Mouse (Mus musculus) Patski (cell line): Measurements from ENCODE around the gene Aebp2. TPM values are rescaled to one million over a fixed set of nuclear protein-coding genes. Genes with fewer than 3 reads are reported as not detected.
"Not testable (repeated sequence)": the region's sequence is repeated elsewhere in the genome, so short reads cannot be mapped to it uniquely, and the experiment has no call there.

Experiments used
- ATAC-seq: fragments of 100-300 bp; one replicate; pipeline ENCODE4 v1.8.0; 2021
- CTCF ChIA-PET: fragments of 350-600 bp; sonication (Branson Sonifier 250); formaldehyde crosslinking; loops from one replicate; lab custom pipeline; 2022; ENCODE audit warnings: inconsistent platforms; lab: Charles Lee
- POLR2A ChIA-PET: fragments of 350-600 bp; sonication (Branson Sonifier 250); formaldehyde crosslinking; loops from one replicate; lab custom pipeline; 2022; ENCODE audit warnings: antibody characterized with exemption, inconsistent platforms; lab: Charles Lee
- DNase-seq: peaks from one replicate; pipeline ENCODE4 v3.0.0-alpha.2; 2011; ENCODE audit warnings: low read depth, low spot score
- H3K27me3 ChIP-seq: fragments of 371-371 bp; one replicate; pipeline ENCODE4 v1.5.1; 2021
- CTCF ChIP-seq: fragments of 100-300 bp; IDR thresholded peaks from one replicate; pipeline ENCODE4 v1.5.1; 2021
- in situ Hi-C: fragments of 300-500 bp; cut with MboI; formaldehyde crosslinking; loops from 3 replicates; pipeline ENCODE4 v1.11.1; 2018; ENCODE audit warnings: low pct_unique_long_range_greater_than_20kb, mixed read lengths
- polyA plus RNA-seq: library from polyadenylated mRNA; unstranded; gene quantifications from one replicate; pipeline ENCODE4 v1.2.3, GENCODE M21; 2021

Aebp2 gene
- polyA plus RNA-seq: 68.5 TPM

- in situ Hi-C loops: no loop called here
- CTCF ChIA-PET: no interaction called here
- ATAC-seq: no peak
These were observed at the start of gene Aebp2 for GRCm38 (mm10) chr6:140622391-140623225. Gene Aebp2 (plus strand): TSS chr6:140622663.

GRCm38 (mm10) chr6:140574943-140575342 lies 47.5 kb upstream of the Aebp2 start:
- no peak for TF ChIP-seq CTCF
- ATAC-seq: no peak
- no peak for DNase-seq
- no peaks in the 10 kb centered on the region for H3K27me3 ChIP-seq
- POLR2A ChIA-PET: no interaction called here
- CTCF ChIA-PET: no interaction called here
- in situ Hi-C loops: no loop called here

More at GRCm38 (mm10) chr6:140622391-140623225, at the start of gene Aebp2:
- TF ChIP-seq CTCF: no peak
- POLR2A ChIA-PET: no interaction called here
- no peak for DNase-seq
- no peaks in the 10 kb centered on the region for H3K27me3 ChIP-seq

GRCm38 (mm10) chr6:140576133-140576532 lies 46.3 kb upstream of the Aebp2 start:
- ChIA-PET POLR2A (no interaction called here), CTCF (no interaction called here)
- H3K27me3 ChIP-seq: no peaks in the 10 kb centered on the region
- TF ChIP-seq CTCF: no peak
- in situ Hi-C loops: no loop called here
- ATAC-seq (peak; percentile 69), DNase-seq (no peak)

- in situ Hi-C loops: no loop called here
- H3K27me3 ChIP-seq: no peaks in the 10 kb centered on the region
- ChIA-PET CTCF (interaction anchor here (1.6 kb wide), 1 partner anchor 8 kb away, joined by 4 read pairs; no protein-coding TSS in a partner anchor), POLR2A (no interaction called here)
- DNase-seq: no peak
- ATAC-seq: no peak
- TF ChIP-seq CTCF: peak; percentile 65
These were observed 45.3 kb upstream of the Aebp2 start for GRCm38 (mm10) chr6:140576961-140577821.

GRCm38 (mm10) chr6:140577822-140578170 lies 44.7 kb upstream of the Aebp2 start:
- in situ Hi-C loops: no loop called here
- CTCF ChIA-PET: interaction anchor here (1.6 kb wide), 1 partner anchor 9 kb away, joined by 4 read pairs; no protein-coding TSS in a partner anchor
- DNase-seq: no peak

GRCm38 (mm10) chr6:140578985-140579384 lies 43.5 kb upstream of the Aebp2 start:
- CTCF ChIA-PET: interaction anchor here (1.2 to 1.6 kb wide), 2 partner anchors 10 to 28 kb away, joined by 4 to 5 read pairs; no protein-coding TSS in a partner anchor
- in situ Hi-C loops, ATAC-seq, H3K27me3 ChIP-seq, DNase-seq, POLR2A ChIA-PET: not testable (repeated sequence)

More at GRCm38 (mm10) chr6:140577822-140578170, 44.7 kb upstream of the Aebp2 start:
- no peak for ATAC-seq
- POLR2A ChIA-PET: no interaction called here
- H3K27me3 ChIP-seq: no peaks in the 10 kb centered on the region
- no peak for TF ChIP-seq CTCF

- H3K27me3 ChIP-seq: no peaks in the 10 kb centered on the region
- DNase-seq (no peak), ATAC-seq (no peak)
- in situ Hi-C loops: no loop called here
- ChIA-PET CTCF (interaction anchor here (1.0 kb wide), 1 partner anchor 11 kb away, joined by 4 read pairs; no protein-coding TSS in a partner anchor), POLR2A (no interaction called here)
- TF ChIP-seq CTCF: no peak
These were observed 42.3 kb upstream of the Aebp2 start for GRCm38 (mm10) chr6:140580170-140580569.

- no peak for TF ChIP-seq CTCF
- ATAC-seq (no peak), DNase-seq (no peak)
- CTCF ChIA-PET: interaction anchor here (0.7 to 1.4 kb wide), 2 partner anchors 17 to 941 kb away, joined by 3 read pairs; no protein-coding TSS in a partner anchor
- in situ Hi-C loops: no loop called here
- POLR2A ChIA-PET: no interaction called here
- no peaks in the 10 kb centered on the region for H3K27me3 ChIP-seq
These were observed 35.7 kb upstream of the Aebp2 start for GRCm38 (mm10) chr6:140586714-140587259.

- in situ Hi-C loops: no loop called here
- no peak for ATAC-seq
- CTCF ChIA-PET: interaction anchor here (1.1 to 1.3 kb wide), 2 partner anchors 10 to 11 kb away, joined by 3 to 4 read pairs; no protein-coding TSS in a partner anchor
- POLR2A ChIA-PET: no interaction called here
- TF ChIP-seq CTCF: no peak
- no peak for DNase-seq
- no peaks in the 10 kb centered on the region for H3K27me3 ChIP-seq
These were observed 31.1 kb upstream of the Aebp2 start for GRCm38 (mm10) chr6:140591331-140591730.

GRCm38 (mm10) chr6:140592713-140593112 lies 29.8 kb upstream of the Aebp2 start:
- DNase-seq: no peak
- in situ Hi-C loops: no loop called here
- ChIA-PET POLR2A (no interaction called here), CTCF (no interaction called here)
- no peak for ATAC-seq
- H3K27me3 ChIP-seq: no peaks in the 10 kb centered on the region
- TF ChIP-seq CTCF: no peak
